Comparison of ENCODE assay signal across 8 mouse cellular contexts in the genomic region with DNA sequence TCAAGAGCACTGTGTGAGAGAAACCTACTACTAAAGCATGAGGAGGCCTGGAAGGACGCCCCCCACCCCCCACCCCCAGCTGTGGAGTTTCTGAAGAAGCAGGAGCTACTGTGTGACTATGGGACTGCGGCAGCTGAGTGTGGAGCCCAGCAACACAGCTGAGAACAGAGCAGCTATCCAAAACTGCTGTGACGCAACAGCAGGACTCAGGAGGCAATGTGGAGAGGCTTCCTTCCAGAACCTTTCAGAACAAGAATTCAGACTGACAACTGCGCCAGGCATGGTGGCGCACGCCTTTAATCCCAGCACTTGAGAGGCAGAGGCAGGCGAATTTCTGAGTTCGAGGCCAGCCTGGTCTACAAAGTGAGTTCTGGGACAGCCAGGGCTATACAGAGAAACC. TPM values are rescaled to one million over a fixed set of nuclear protein-coding genes. Genes with fewer than 3 reads are reported as not detected.
DNase-seq lines count a peak whose midpoint lies in the region; TF ChIP-seq lines count a peak whose summit lies in the region.
"Not testable (repeated sequence)": the region's sequence is repeated elsewhere in the genome, so short reads cannot be mapped to it uniquely, and the experiment has no call there.
"Had no signal": no experiment of that assay in that cellular context is flagged by ENCODE, and none has a peak within 500 bp of the region (broad histone marks: within the 10 kb centered on the region; RNA-seq: fewer than 3 reads in every experiment).

No protein-coding gene starts in this region.

- not testable (repeated sequence) for TF ChIP-seq CTCF in cerebellum, adult 2 months (IDR thresholded peaks at IDR 0.05; ENCODE audit: borderline replicate concordance, insufficient read depth, low read depth, low read length)

- not testable (repeated sequence) for H3K4me3 ChIP-seq in cerebellum, adult 2 months (replicated peaks; ENCODE audit: insufficient read depth, low read depth, low read length); myocyte

- peaks cover 25% of the 10 kb centered on the region for H3K79me2 ChIP-seq in myocyte (ENCODE audit: control insufficient read depth, insufficient read depth)

- H3K36me3 ChIP-seq in myocyte (ENCODE audit: control insufficient read depth, insufficient read depth): not testable (repeated sequence)

- not testable (repeated sequence) for TF ChIP-seq POLR2A in cerebellum, adult 2 months (IDR thresholded peaks at IDR 0.05; ENCODE audit: borderline replicate concordance, insufficient read depth, low read length); myocyte (IDR thresholded peaks at IDR 0.05; ENCODE audit: insufficient read length, low read depth)

- not testable (repeated sequence) for H3ac ChIP-seq in myocyte (ENCODE audit: control insufficient read depth, insufficient read length)

- H3K4me2 ChIP-seq in myocyte (ENCODE audit: low read depth): not testable (repeated sequence)

- peaks cover 29% of the 10 kb centered on the region for H3K4me1 ChIP-seq in cerebellum, adult 2 months (ENCODE audit: control insufficient read depth, insufficient read depth, low read length)

- 76% methylated on average over 8 of the region's 8 CpGs for WGBS in cerebellum, adult 2 months

- 0 out of 2 replicates have a peak overlapping the region, but pooled peaks have one; percentile 20 for H3K27ac ChIP-seq in cerebellum, adult 2 months (ENCODE audit: insufficient read depth, low read length)

- not testable (repeated sequence) for H3K27me3 ChIP-seq in cerebellum, adult 2 months (ENCODE audit: control insufficient read depth, insufficient read depth, low read length); myocyte (ENCODE audit: control insufficient read depth, insufficient read depth, insufficient read length)

- peak; percentile 57 for DNase-seq in adipocyte (ENCODE audit: low spot score)
- not testable (repeated sequence) for DNase-seq in cerebellum, adult 2 months
- peak; percentile 96 for DNase-seq in heart, adult 11 months
- DNase-seq in heart, adult 9 months (ENCODE audit: low spot score in 2 of 2): peak; percentile 41 to 49
- DNase-seq in lung, adult 18-20 months: peak; percentile 42 to 50
- DNase-seq in lung, postnatal 14 days: peak; percentile 29

TF ChIP-seq in myocyte, 11 proteins besides CTCF, POLR2A, EP300 and RAD21:
- peak; percentile 46; the same call in 1 of the 2 replicates for TF ChIP-seq CEBPB (IDR thresholded peaks at IDR 0.05; ENCODE audit: insufficient read depth, poor library complexity, severe bottlenecking)
TF ChIP-seq in myocyte: peak in this region for 1; not testable (repeated sequence) for 10.

RNA-seq across cellular contexts. Expression of gene Rab11fip3, which starts 28.6 kb away (rescaled TPM):
- polyA plus RNA-seq in cerebellum, adult 2 months (2012; rRNA removed): 81.8 and 82.9 TPM in 2 replicates
- polyA plus RNA-seq in myocyte (2012; fragmentation: generic; extraction: Trizol): 19.7 TPM

RNA-seq across cellular contexts. Expression of gene Decr2, which starts 49.4 kb away (rescaled TPM):
- 39.5 and 41.3 TPM in 2 replicates for polyA plus RNA-seq in cerebellum, adult 2 months (2012; rRNA removed)
- 8.3 TPM for polyA plus RNA-seq in myocyte (2012; fragmentation: generic; extraction: Trizol)
- polyA plus RNA-seq: erythroblast, embryonic 14.5 days had no signal

RNA-seq across cellular contexts. Expression of gene Nme4, which starts 54.7 kb away (rescaled TPM):
- 6.2 and 6.7 TPM in 2 replicates for polyA plus RNA-seq in cerebellum, adult 2 months (2012; rRNA removed)
- 23.9 TPM for polyA plus RNA-seq in myocyte (2012; fragmentation: generic; extraction: Trizol)

RNA-seq across cellular contexts. Expression of gene Capn15, which starts 55.1 kb away (rescaled TPM):
- 88.7 and 92.8 TPM in 2 replicates for polyA plus RNA-seq in cerebellum, adult 2 months (2012; rRNA removed)
- polyA plus RNA-seq in myocyte (2012; fragmentation: generic; extraction: Trizol): 7.2 TPM
